Mouse (Mus musculus) heart, postnatal 0 days (tissue): ENCODE data around the gene Gpr182.

ENCODE experiments used
- CTCF ChIP-seq: IDR thresholded peaks from 2 replicates; pipeline ENCODE4 v1.5.1; 2016; ENCODE audit warnings: antibody characterized with exemption, control low read depth, low read depth
- EP300 ChIP-seq: IDR thresholded peaks from 2 replicates; pipeline ENCODE4 v1.6.1; 2016; ENCODE audit warnings: antibody characterized with exemption, low read depth

- TF ChIP-seq CTCF: no peak
- TF ChIP-seq EP300: no peak
Observed at GRCm38 (mm10) chr10:127698966-127699365, 52.6 kb downstream of the Gpr182 start.
